Mouse (Mus musculus): ENCODE results near the gene Spag5. TPM values are rescaled to one million over a fixed set of nuclear protein-coding genes. Genes with fewer than 3 reads are reported as not detected.
A peak's percentile ranks its signal among the peaks of the same experiment; 100 is the strongest.

Gene Spag5
- total RNA-seq, 2 experiments from 2014 or later, result 3.1 to 4.2 TPM

DNA sequence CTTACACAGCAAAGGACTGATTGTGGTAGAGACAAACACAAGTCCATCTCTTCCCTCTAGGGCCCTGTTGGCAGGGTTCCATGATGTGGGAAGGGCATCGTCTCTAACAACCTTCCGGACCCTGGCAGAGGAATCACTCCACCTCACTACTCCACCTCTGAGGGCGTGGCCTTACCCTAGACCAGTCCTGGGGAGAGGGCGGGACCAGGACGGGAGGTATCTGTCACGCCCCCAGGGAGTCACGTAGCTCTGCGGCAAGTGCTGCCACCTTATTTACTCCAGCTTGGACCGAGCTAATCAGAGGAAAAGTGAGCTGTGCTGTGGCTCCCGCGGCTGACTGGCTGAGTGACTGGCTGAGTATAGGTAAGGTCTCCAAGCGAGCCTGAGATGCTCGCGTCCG is 21.5 kb downstream of the Spag5 start, which contains the start of gene Aldoc:
Gene Aldoc (plus strand): TSS at position 109 of the 400 bp plus-strand sequence.
- DNase-seq, result peak; percentile 69

DNA sequence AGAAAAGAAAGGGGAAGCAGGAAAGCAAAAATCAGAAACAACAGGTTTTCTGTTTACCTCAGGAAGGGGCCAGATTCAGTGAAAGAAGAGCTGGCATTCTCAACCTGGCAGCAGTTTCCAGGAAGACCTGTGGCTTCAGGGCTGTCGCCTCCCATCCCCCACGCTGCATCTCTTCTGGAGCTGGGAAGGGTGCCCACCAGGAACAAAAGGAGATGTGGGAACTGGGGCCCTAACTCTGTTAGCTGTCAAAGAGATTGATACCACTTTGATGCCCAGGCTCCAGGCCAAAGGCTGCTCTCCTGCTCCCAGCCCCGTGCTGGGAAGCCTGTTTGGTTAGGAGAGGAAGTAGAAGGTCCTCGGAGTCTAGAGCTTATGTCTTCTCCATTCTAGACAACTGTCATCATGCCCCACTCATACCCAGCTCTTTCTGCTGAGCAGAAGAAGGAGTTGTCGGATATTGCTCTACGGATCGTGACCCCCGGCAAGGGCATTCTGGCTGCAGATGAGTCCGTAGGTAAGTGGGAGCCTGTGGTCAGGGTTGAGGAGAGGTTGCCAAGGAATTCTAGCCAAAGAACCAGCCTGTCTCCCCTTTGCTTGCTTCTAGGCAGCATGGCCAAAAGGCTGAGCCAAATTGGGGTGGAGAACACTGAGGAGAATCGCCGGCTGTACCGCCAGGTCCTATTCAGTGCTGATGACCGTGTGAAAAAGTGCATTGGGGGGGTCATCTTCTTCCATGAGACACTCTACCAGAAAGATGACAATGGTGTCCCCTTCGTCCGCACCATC is 22.9 kb downstream of the Spag5 start:
- no peak for DNase-seq

DNA sequence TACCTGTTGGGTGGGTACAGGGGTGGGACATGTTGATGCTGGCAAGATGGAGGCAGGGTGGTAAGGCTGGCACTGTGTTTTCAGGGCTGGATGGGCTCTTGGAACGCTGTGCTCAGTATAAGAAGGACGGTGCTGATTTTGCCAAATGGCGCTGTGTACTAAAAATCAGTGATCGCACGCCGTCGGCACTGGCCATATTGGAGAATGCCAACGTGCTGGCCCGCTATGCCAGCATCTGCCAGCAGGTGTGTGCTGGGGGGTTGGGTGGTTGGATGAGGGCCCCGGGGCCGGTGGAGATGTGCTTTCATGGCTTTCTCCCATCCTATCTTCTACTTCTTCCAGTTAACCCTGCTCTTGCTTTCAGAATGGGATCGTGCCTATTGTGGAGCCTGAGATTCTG is 23.6 kb downstream of the Spag5 start:
- no peak for DNase-seq

GRCm38 (mm10) chr11:78327215-78327614 is 25.9 kb downstream of the Spag5 start:
- no peak for DNase-seq

DNA sequence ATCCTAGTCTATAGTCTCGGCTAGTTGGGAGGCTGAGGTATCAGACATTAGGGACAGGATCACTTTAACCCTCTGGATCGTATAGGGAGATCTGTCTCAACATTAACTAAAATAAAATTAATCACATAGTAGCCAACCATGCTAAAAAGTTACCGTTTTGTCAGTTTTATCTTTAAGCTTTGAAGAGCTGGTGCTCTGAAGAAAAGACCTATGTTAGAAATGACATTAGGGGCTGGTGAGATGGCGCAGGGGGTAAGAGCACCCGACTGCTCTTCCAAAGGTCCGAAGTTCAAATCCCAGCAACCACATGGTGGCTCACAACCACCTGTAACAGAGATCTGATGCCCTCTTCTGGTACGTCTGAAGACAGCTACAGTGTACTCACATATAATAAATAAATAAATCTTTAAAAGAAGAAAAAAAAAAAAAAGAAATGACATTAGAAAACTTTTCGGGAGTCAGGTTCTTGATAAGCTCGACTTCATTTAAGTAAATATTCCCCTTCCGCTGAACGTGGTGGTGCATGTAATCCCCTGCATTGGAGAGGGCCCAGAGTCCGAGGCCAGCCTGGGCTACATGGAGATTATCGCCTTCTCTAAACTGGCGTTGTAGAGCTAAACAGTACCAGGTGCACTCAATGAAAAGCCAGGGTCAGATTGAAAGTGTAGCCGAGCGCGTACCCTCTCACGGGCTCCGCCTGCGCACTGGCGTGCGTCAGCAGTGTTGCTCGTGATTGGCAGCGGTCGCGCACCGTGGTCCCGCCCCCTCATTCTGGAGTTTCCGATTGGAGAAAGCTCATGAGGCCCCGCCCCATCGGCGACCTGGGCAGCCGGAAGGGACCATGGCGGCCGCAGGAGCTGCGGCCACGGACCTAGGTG is 26.5 kb downstream of the Spag5 start, which contains the start of gene Pigs:
Gene Pigs (plus strand): TSS at position 782 of the 878 bp plus-strand sequence.
- DNase-seq, result peak; percentile 95

GRCm38 (mm10) chr11:78328512-78329056 is 27.3 kb downstream of the Spag5 start:
- DNase-seq, result no peak

GRCm38 (mm10) chr11:78332676-78333075 is 31.3 kb downstream of the Spag5 start:
- no peak for DNase-seq

- no peak for DNase-seq
These were observed 32.7 kb downstream of the Spag5 start for GRCm38 (mm10) chr11:78333992-78334391.

DNA sequence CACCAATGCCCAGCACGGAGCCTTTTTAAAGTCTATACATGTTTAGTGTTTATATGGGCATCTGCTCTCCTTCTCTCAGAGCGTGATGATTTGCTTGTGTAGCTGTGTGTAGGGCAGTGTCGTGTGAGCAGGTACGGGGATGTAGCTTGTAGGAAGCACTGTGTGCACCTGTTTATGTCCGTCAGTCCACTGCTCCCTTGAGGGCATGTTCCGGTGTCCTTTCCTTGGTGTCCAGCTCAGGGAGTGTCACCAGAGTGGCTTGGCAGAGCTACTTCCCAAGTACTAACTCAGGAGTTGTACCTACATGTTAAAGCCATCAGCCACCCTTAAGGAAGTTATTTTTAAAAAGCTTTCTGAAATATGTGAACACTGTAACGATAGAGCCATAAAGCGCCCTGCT is 35.7 kb downstream of the Spag5 start:
- DNase-seq, result peak; percentile 48

DNA sequence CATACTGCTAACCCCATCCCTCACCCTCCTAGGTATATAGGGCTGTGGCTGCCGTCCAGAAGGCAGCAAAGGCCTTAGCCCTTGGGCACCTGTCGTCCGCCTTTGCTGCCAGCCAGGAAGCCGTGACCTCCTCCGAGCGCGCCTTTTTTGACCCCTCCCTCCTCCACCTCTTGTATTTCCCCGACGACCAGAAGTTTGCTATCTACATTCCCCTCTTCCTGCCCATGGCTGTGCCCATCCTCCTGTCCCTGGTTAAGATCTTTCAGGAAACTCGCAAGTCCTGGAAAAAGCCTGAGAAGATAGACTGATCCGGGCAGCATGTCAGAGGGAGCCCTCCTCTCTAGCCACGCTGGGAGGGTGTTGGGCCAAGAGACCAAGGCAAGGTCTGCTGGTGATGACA is 40.4 kb downstream of the Spag5 start:
- DNase-seq, result no peak

DNA sequence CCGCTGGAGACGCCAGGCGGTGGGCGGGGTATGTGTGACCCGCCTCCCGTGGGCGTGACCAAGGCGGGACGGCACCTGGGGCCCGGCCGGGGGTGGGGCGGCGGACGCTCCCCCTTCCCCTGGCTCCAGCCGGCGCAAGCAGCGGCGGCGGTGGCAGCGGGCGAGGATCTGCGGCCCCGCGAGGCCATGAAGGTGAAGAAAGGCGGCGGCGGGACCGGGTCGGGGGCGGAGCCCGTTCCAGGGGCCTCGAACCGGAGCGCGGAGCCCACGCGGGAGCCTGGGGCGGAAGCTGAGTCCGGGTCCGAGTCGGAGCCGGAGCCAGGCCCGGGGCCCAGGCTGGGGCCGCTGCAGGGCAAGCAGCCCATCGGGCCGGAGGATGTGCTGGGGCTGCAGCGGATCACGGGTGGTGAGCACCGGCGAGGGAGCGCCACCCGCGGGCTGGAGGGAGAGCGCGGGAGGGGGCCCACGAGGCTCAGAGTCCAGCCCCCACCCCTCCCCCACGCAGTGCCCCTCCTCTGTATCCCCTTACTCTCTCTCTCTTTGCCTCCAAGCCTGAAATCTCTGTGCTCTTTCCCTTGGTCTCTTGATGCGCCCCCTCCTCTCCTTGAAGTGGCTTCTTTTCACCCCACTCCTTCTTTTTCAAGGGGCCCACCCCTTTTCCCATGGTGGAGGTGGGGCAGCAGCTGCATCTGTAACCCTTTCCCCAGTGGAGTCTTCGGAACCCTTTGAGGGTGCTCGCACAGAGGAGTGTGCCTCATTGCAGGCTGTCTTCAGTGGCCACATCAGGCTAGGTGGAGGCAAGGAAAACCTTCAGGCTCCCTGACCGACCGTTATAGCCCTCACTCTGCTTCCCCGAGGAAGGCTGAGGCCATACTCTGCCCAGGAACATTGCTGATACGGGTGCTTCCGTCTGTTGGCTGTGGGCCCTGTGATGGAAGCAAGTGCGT is 42.3 kb downstream of the Spag5 start, which contains the start of gene Unc119:
Gene Unc119 (plus strand): TSS at position 102 of the 947 bp plus-strand sequence.
- peak; percentile 75 for DNase-seq

DNA sequence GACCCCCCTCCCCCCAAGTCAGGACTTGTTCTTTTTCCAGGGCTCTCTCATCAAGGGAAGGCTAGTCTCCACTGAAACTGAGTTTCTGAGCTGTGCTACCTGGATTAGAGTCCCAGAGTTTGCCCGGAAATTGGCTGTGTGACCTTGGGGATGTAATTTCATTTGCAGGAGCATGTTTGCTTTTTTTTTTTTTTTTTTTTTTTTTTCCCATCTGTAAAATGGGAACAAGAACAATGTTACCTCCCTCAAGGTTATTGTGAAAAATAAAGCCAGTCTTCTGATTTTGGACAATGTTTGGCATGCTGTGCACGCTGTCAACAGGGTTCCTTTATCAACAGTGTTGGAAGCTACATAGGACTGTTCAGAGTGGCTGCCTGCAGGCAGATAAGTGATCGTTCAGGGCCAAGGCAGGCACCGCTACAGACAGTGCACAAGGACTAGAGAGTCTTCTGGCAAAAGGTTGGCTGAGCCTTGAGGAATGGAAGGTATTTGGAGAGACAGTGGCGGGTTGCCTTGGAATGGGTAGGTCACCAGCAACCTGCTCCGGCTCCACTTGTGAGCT is 43.1 kb downstream of the Spag5 start:
- DNase-seq, result no peak

GRCm38 (mm10) chr11:78344890-78345715 is 43.8 kb downstream of the Spag5 start:
- peak; percentile 81 for DNase-seq

DNA sequence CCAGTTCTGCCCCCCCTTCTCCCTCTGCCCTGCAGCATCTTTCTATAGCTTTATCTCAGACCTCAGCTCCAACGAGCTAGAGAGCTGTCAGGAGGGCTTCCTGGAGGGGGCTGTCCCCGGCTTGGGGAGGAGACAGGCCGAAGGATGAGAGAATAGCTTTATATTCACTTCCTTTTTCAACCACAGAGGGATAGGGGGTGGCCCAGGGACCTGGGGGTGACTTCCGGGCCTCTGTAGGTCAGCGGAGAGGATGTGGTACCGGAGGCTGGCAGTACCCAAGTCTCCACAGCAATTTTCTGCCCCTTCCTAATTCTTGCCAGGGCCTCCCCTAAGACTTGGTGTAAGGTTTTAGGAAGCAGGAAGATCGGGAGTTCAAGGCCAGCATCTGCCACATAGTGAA is 44.5 kb downstream of the Spag5 start:
- no peak for DNase-seq

DNA sequence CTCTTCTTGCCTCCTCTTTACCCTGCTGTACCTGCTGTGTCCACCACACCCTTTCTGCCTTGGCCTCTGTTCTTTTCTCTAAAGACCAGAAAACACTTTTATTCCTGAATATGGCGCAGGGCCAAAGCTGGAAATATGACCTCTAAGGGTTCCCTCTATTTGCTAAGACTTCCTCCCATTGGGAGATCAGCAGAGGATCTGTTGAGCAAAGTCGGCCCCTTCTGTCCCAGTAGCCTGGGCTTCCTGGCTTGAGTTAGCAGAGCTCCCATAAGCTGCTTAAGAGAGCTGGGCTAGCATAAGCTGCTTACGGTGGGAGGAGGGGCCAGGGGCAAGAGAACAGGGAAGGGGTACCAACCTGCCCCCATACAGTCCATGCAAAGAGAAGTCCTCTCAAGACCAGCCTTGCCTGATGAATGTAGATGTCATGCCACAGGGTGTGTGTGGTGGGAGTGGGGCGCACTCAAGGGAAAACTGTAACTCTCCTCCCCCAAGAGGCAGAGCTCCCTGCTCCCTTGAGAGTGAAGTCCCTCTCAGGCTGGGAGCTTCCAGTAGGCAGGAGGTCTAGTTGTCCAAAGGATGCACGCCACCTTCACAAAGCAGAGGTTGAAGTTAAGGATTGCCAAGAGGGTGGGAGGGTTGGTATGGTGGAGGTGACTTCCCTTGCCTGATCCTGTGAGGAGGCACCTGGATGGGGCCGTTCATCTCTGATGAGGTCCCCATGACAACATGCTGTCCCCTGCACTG is 45.2 kb downstream of the Spag5 start:
- no peak for DNase-seq

GRCm38 (mm10) chr11:78347070-78347754 is 45.9 kb downstream of the Spag5 start:
- DNase-seq, result peak; percentile 37

- no peak for DNase-seq
These were observed 46.6 kb downstream of the Spag5 start for GRCm38 (mm10) chr11:78347908-78348307.

- no peak for DNase-seq
These were observed 47.1 kb downstream of the Spag5 start for GRCm38 (mm10) chr11:78348474-78348873.
